Mouse (Mus musculus) WW6 (cell line): ENCODE results near the gene Kptn.
A peak's percentile ranks its signal among the peaks of the same experiment; 100 is the strongest.

Experiments used
- DNase-seq: peaks from one replicate; pipeline ENCODE4 v3.0.0-alpha.2; 2013; ENCODE audit warnings: low read depth, low spot score

Gene Kptn

GRCm38 (mm10) chr7:16158735-16159134, 39.0 kb downstream of the Kptn start:
- no peak for DNase-seq

GRCm38 (mm10) chr7:16160702-16161101, 41.0 kb downstream of the Kptn start:
- DNase-seq: no peak

- no peak for DNase-seq
These were observed 41.6 kb downstream of the Kptn start for GRCm38 (mm10) chr7:16161302-16161701.

- no peak for DNase-seq
These were observed 42.3 kb downstream of the Kptn start for GRCm38 (mm10) chr7:16162036-16162435.

GRCm38 (mm10) chr7:16172141-16172581, 52.5 kb downstream of the Kptn start:
- DNase-seq: no peak

- DNase-seq: no peak
These were observed 53.0 kb downstream of the Kptn start for GRCm38 (mm10) chr7:16172586-16173140.

GRCm38 (mm10) chr7:16173146-16173545, 53.5 kb downstream of the Kptn start:
- DNase-seq: no peak

- peak; percentile 18 for DNase-seq
These were observed 55.2 kb downstream of the Kptn start, which contains the start of gene Meis3 for GRCm38 (mm10) chr7:16174597-16175541. Gene Meis3, plus strand, starts transcription at chr7:16175090.

- DNase-seq: no peak
These were observed 55.8 kb downstream of the Kptn start for GRCm38 (mm10) chr7:16175542-16175931.
